Mouse (Mus musculus): ENCODE data around the gene Akap9.

- TF ChIP-seq EP300 (IDR thresholded peaks at IDR 0.05; ENCODE audit: low read depth) (no peak), CTCF (IDR thresholded peaks at IDR 0.05; ENCODE audit: low read depth) (no peak)
Measured at GRCm38 (mm10) chr5:4088190-4088589, 160.3 kb downstream of the Akap9 start.

All from liver, postnatal 0 days (tissue).